Mouse (Mus musculus) MEL (cell line): ENCODE results near the gene Rnf227.

ENCODE experiments used
- CHD1 ChIP-seq: IDR thresholded peaks from 2 replicates; pipeline ENCODE4 v1.6.1; 2012; ENCODE audit warnings: low read depth, mild to moderate bottlenecking, inconsistent platforms, low read length, improper control_type of control experiment
- CHD2 ChIP-seq: IDR thresholded peaks from 2 replicates; pipeline ENCODE4 v1.6.1; 2011; ENCODE audit warnings: low read length, improper control_type of control experiment
- CTCF ChIP-seq, 3 experiments: IDR thresholded peaks in 2 of 3; conservative IDR thresholded peaks in 1 of 3; 2 replicates each; pipeline ENCODE4 v1.5.1; 2011 to 2012; ENCODE audit warnings: low read length in 3 of 3, low read depth in 2 of 3, mild to moderate bottlenecking in 2 of 3, improper control_type of control experiment in 1 of 3, inconsistent platforms in 1 of 3, mixed read lengths in 1 of 3, moderate library complexity in 1 of 3; ENCODE audit not compliant: control insufficient read depth in 1 of 3, insufficient read depth in 1 of 3, poor library complexity in 1 of 3, severe bottlenecking in 1 of 3
- E2F4 ChIP-seq: IDR thresholded peaks from 2 replicates; pipeline ENCODE4 v1.6.1; 2011; ENCODE audit warnings: low read depth, low read length, improper control_type of control experiment, borderline replicate concordance
- ETS1 ChIP-seq: IDR thresholded peaks from 2 replicates; pipeline ENCODE4 v1.6.1; 2012; ENCODE audit warnings: low read depth, mild to moderate bottlenecking, inconsistent platforms, low read length, improper control_type of control experiment, moderate library complexity
- MAFK ChIP-seq: IDR thresholded peaks from 2 replicates; pipeline ENCODE4 v1.6.1; 2011; ENCODE audit warnings: low read depth, mild to moderate bottlenecking, low read length, improper control_type of control experiment, borderline replicate concordance
- POLR2A ChIP-seq, 2 experiments: IDR thresholded peaks; 2 replicates each; pipeline ENCODE4 v1.6.1; 2011 to 2012; ENCODE audit warnings: low read length in 2 of 2, mild to moderate bottlenecking in 2 of 2, control low read depth in 1 of 2, improper control_type of control experiment in 1 of 2, low read depth in 1 of 2, moderate library complexity in 1 of 2; ENCODE audit not compliant: control insufficient read depth in 1 of 2, insufficient read depth in 1 of 2, poor library complexity in 1 of 2
- POLR2AphosphoS2 ChIP-seq: IDR thresholded peaks from 2 replicates; pipeline ENCODE4 v1.6.1; 2011; ENCODE audit warnings: low read length, improper control_type of control experiment
- SIN3A ChIP-seq: IDR thresholded peaks from 2 replicates; pipeline ENCODE4 v1.6.1; 2012; ENCODE audit warnings: low read length, improper control_type of control experiment, inconsistent platforms
- TAL1 ChIP-seq: IDR thresholded peaks from 2 replicates; pipeline ENCODE4 v1.6.1; 2012; ENCODE audit warnings: mild to moderate bottlenecking, inconsistent platforms, low read length, moderate library complexity, mixed read lengths
- UBTF ChIP-seq: IDR thresholded peaks from 2 replicates; pipeline ENCODE4 v1.6.1; 2012; ENCODE audit warnings: low read depth, mild to moderate bottlenecking, inconsistent platforms, low read length, improper control_type of control experiment, moderate library complexity, borderline replicate concordance; ENCODE audit not compliant: insufficient read depth
- ZC3H11A ChIP-seq: IDR thresholded peaks from 2 replicates; pipeline ENCODE4 v1.6.1; 2012; ENCODE audit warnings: low read depth, mild to moderate bottlenecking, inconsistent platforms, low read length, improper control_type of control experiment
- ZNF384 ChIP-seq: IDR thresholded peaks from 2 replicates; pipeline ENCODE4 v1.6.1; 2012; ENCODE audit warnings: low read depth, mild to moderate bottlenecking, inconsistent platforms, low read length, improper control_type of control experiment

DNA sequence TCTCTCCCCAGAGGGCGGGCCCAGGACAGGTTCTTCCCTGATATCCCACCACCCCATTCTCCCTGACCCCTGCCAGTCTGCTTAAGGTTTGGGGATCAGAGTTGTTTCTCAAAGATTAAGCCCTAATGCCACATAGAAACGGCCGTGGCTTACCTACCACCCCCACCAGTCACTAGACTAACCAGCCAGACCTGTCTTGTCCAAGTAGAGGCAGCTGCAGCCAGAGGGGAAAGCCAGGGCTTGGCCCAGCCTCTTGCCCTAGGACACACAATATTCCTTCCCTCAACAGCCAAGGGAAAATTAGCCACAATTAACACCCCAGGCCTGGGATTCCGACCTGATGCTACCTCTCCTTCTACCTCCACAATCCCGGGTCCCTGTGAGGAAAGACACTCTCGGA is 25.5 kb downstream of the Rnf227 start:
- TF ChIP-seq POLR2A (IDR thresholded peaks at IDR 0.05; ENCODE audit: control insufficient read depth in 1 of 2, insufficient read depth in 1 of 2, low read depth in 1 of 2, low read length in 2 of 2, poor library complexity in 1 of 2) (no peak), ETS1 (no peak), E2F4 (no peak), MAFK (no peak), CHD1 (no peak), CTCF (IDR thresholded peaks at IDR 0.05 in 2 of 3, conservative IDR thresholded peaks at IDR 0.05 in 1 of 3; ENCODE audit: control insufficient read depth in 1 of 3, insufficient read depth in 1 of 3, low read depth in 2 of 3, low read length in 3 of 3, poor library complexity in 1 of 3, severe bottlenecking in 1 of 3) (no peak), TAL1 (no peak), CHD2 (no peak), SIN3A (no peak), ZC3H11A (no peak), UBTF (no peak), ZNF384 (no peak), POLR2AphosphoS2 (no peak)
